Mouse (Mus musculus) kidney, embryonic 16.5 days (tissue): ENCODE data around the gene Pak7. TPM values are rescaled to one million over a fixed set of nuclear protein-coding genes. Genes with fewer than 3 reads are reported as not detected.
A peak's percentile ranks its signal among the peaks of the same experiment; 100 is the strongest.
"Not testable (repeated sequence)": the region's sequence is repeated elsewhere in the genome, so short reads cannot be mapped to it uniquely, and the experiment has no call there.

Experiments used
- ATAC-seq: fragments of 200-750 bp; cut with Nextera tagmentation; 2 replicates; pipeline ENCODE4 v1.8.0; 2017; ENCODE audit warnings: moderate TSS enrichment; ENCODE audit not compliant: low FRiP score, low TSS enrichment
- H3K27ac ChIP-seq: fragments of 300-500 bp; sonication (generic); 2 replicates; pipeline ENCODE4 v1.5.1; 2014; ENCODE audit warnings: low read length
- H3K27me3 ChIP-seq: fragments of 300-500 bp; sonication (generic); 2 replicates; pipeline ENCODE4 v1.6.1; 2014; ENCODE audit warnings: low read length, control low read depth, mixed read lengths; ENCODE audit not compliant: insufficient read depth
- H3K36me3 ChIP-seq: fragments of 300-500 bp; sonication (generic); 2 replicates; pipeline ENCODE4 v1.6.1; 2014; ENCODE audit warnings: low read length, control low read depth, mixed read lengths; ENCODE audit not compliant: insufficient read depth
- H3K4me1 ChIP-seq: fragments of 300-500 bp; sonication (generic); 2 replicates; pipeline ENCODE4 v1.6.1; 2014; ENCODE audit warnings: low read length, control low read depth, mixed read lengths; ENCODE audit not compliant: insufficient read depth
- H3K4me2 ChIP-seq: fragments of 300-500 bp; sonication (generic); replicated peaks from 2 replicates; pipeline ENCODE4 v1.6.1; 2014; ENCODE audit warnings: low read depth, low read length
- H3K4me3 ChIP-seq: fragments of 300-500 bp; sonication (generic); 2 replicates; pipeline ENCODE4 v1.5.1; 2014; ENCODE audit warnings: mild to moderate bottlenecking, low read length
- H3K9ac ChIP-seq: fragments of 300-500 bp; sonication (generic); replicated peaks from 2 replicates; pipeline ENCODE4 v1.6.1; 2014; ENCODE audit warnings: low read length
- H3K9me3 ChIP-seq: fragments of 300-500 bp; sonication (generic); 2 replicates; pipeline ENCODE4 v1.6.1; 2016; ENCODE audit warnings: low read length, control low read depth
- WGBS: fragments of 180-500 bp; shearing (Covaris S2); extraction: QIAGEN DNeasy Blood & Tissue Kit; methylation state at CpG from one replicate; pipeline ENCODE4 v1.1.7; 2014; 5-methylcytosine and 5-hydroxymethylcytosine counted together
- polyA plus RNA-seq: library from polyadenylated mRNA; unstranded; fragments of >200 nt; fragmentation: Nextera tagmentation; extraction: Ambion mirVana; gene quantifications from 2 replicates; pipeline ENCODE4 v1.2.1, GENCODE M21; 2015

The Pak7 gene
- polyA plus RNA-seq, 1 experiment from 2014 or later: 1.1 TPM

DNA sequence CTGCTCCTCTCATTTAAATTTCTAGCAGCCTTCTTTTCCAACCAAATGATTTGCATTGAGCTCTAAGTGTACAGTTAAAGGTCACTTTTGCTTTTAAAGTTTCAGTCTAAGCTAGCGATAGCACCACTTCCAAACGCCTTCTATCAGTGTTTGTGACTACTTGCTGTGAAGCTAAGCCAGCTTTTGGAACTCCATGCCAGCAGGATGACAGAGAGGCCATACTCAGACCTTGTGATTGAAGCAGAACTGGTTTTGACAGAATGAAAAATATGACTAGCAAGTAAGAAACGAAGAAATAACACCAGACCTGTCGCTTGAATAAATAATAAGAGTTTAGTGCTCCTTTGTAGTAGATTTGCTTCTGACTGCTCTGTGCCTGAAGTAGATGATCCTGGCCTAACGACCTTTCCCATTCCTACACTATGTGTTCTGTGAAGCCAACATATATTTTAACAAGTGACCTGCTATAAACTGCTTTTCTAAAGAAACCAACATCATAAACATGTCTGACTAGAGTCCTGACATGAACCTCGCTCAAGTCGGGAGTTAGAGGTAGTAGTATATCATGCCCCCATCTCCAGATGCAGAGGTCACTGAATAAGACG is 38.0 kb downstream of the Pak7 start:
- H3K9ac ChIP-seq: no peak overlapping the region
- ATAC-seq: peak; percentile 85
- H3K9me3 ChIP-seq: no peaks in the 10 kb centered on the region
- no peak overlapping the region for H3K4me3 ChIP-seq
- 0 out of 2 replicates have a peak, but pooled peaks cover 2% of the 10 kb centered on the region for H3K4me1 ChIP-seq
- no peak overlapping the region for H3K27ac ChIP-seq
- no peak overlapping the region for H3K4me2 ChIP-seq
- WGBS: 30% methylated on average over 8 of the region's 8 CpGs
- H3K27me3 ChIP-seq: no peaks in the 10 kb centered on the region
- H3K36me3 ChIP-seq: no peaks in the 10 kb centered on the region

DNA sequence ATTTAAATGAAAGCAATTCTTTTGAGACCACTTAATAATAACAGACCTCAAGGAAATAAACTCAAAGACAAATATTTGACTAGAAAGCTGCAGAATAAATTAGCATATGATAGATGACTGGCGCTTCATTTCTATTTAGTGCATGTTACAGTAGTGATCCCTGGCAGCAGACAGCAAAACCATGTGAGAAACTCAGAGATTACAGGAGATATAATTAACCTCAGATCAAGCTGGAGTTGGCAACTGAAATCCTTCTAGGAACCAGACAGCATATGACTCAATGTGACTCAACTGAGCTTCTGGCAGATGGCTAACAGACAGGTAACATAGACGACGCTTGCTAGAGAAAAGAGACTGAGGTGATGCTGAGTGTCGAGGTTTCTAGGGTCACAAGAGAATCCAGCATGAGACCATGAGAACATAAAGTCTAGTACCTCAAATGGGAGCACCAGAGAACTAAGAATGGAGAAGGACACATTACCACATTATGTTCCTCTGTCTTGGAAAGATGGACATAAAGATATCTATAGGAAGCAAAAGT is 43.5 kb downstream of the Pak7 start:
- H3K9me3 ChIP-seq, H3K4me3 ChIP-seq, H3K9ac ChIP-seq, H3K36me3 ChIP-seq, ATAC-seq, H3K27ac ChIP-seq, H3K27me3 ChIP-seq, H3K4me1 ChIP-seq, H3K4me2 ChIP-seq: not testable (repeated sequence)
- 84% methylated on average over 4 of the region's 4 CpGs for WGBS

- no peak overlapping the region for H3K27ac ChIP-seq
- ATAC-seq: no peak
Measured at GRCm38 (mm10) chr2:136329974-136330373, 57.8 kb downstream of the Pak7 start.

DNA sequence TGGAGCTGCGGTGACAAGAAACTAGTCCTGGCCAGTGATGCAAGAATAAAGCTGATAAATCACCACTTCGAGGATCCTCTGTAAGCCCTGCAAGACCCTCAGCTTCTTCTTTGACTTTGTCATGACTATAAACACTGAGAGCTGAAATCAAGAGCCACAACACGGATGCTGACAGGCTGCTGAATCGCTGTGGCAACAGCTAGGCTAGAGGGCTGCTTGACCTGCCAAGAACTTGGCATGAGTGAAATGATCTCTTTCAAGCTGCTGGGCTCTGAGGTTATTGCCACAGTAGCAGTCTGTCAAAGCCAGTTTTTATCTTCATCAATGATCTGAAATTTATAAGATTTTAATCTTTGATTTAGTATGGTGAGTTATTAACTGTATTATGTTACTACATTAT is 62.1 kb downstream of the Pak7 start:
- H3K27me3 ChIP-seq: no peaks in the 10 kb centered on the region
- 58% methylated on average over 4 of the region's 4 CpGs for WGBS
- no peak for ATAC-seq
- no peak overlapping the region for H3K27ac ChIP-seq
- no peaks in the 10 kb centered on the region for H3K36me3 ChIP-seq
- H3K4me1 ChIP-seq: no peaks in the 10 kb centered on the region
- no peak overlapping the region for H3K9ac ChIP-seq
- no peaks in the 10 kb centered on the region for H3K9me3 ChIP-seq
- H3K4me3 ChIP-seq: no peak overlapping the region
- no peak overlapping the region for H3K4me2 ChIP-seq

More at GRCm38 (mm10) chr2:136329974-136330373, 57.8 kb downstream of the Pak7 start:
- Histone ChIP-seq H3K36me3 (no peaks in the 10 kb centered on the region), H3K27me3 (no peaks in the 10 kb centered on the region), H3K4me1 (no peaks in the 10 kb centered on the region), H3K4me2 (no peak overlapping the region), H3K9me3 (no peaks in the 10 kb centered on the region), H3K4me3 (no peak overlapping the region), H3K9ac (no peak overlapping the region)
- WGBS: 80% methylated on average over 1 of the region's 1 CpGs

DNA sequence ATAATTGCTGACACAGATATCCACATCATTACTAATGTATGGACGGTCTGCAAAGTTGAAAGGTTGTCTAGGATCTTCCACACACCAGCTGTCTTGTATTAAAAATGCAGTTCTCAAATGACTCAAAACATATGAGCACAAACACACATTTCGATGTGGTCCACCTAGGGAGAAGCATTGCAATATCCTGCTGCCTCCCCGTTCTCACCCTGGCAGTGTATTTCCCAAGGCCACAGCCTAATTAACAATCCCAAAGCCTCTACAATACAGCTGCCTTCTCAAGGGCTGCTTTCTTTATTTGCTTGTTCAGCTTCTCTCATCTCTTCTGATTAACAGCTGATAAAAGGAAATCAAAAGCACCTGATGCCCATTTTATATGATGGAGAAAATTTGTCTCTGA is 78.5 kb downstream of the Pak7 start:
- no peak overlapping the region for H3K4me3 ChIP-seq
- H3K4me2 ChIP-seq: no peak overlapping the region
- 74% methylated on average over 3 of the region's 3 CpGs for WGBS
- H3K27me3 ChIP-seq: no peaks in the 10 kb centered on the region
- H3K9me3 ChIP-seq: no peaks in the 10 kb centered on the region
- H3K4me1 ChIP-seq: no peaks in the 10 kb centered on the region
- ATAC-seq: no peak
- no peaks in the 10 kb centered on the region for H3K36me3 ChIP-seq
- H3K9ac ChIP-seq: no peak overlapping the region
- H3K27ac ChIP-seq: no peak overlapping the region

GRCm38 (mm10) chr2:136308743-136309142 is 79.0 kb downstream of the Pak7 start:
- Histone ChIP-seq H3K4me1 (no peaks in the 10 kb centered on the region), H3K4me3 (no peak overlapping the region), H3K27me3 (no peaks in the 10 kb centered on the region), H3K36me3 (no peaks in the 10 kb centered on the region), H3K27ac (no peak overlapping the region), H3K4me2 (no peak overlapping the region), H3K9ac (no peak overlapping the region), H3K9me3 (no peaks in the 10 kb centered on the region)
- no peak for ATAC-seq
- 81% methylated on average over 4 of the region's 4 CpGs for WGBS

GRCm38 (mm10) chr2:136302201-136302600 is 85.6 kb downstream of the Pak7 start:
- H3K9ac ChIP-seq: no peak overlapping the region
- H3K4me1 ChIP-seq: no peaks in the 10 kb centered on the region
- H3K36me3 ChIP-seq: no peaks in the 10 kb centered on the region
- no peaks in the 10 kb centered on the region for H3K9me3 ChIP-seq
- no peak overlapping the region for H3K27ac ChIP-seq
- ATAC-seq: no peak
- H3K4me3 ChIP-seq: no peak overlapping the region
- 86% methylated on average over 2 of the region's 2 CpGs for WGBS
- no peak overlapping the region for H3K4me2 ChIP-seq
- no peaks in the 10 kb centered on the region for H3K27me3 ChIP-seq

GRCm38 (mm10) chr2:136301406-136301805 is 86.4 kb downstream of the Pak7 start:
- H3K4me2 ChIP-seq: no peak overlapping the region
- H3K9me3 ChIP-seq: no peaks in the 10 kb centered on the region
- H3K4me3 ChIP-seq: no peak overlapping the region
- no peak overlapping the region for H3K9ac ChIP-seq
- H3K36me3 ChIP-seq: no peaks in the 10 kb centered on the region
- no peak overlapping the region for H3K27ac ChIP-seq
- H3K4me1 ChIP-seq: no peaks in the 10 kb centered on the region
- no peak for ATAC-seq
- no peaks in the 10 kb centered on the region for H3K27me3 ChIP-seq

GRCm38 (mm10) chr2:136297371-136297770 is 90.4 kb downstream of the Pak7 start:
- ATAC-seq: no peak
- H3K27ac ChIP-seq: no peak overlapping the region
- no peaks in the 10 kb centered on the region for H3K27me3 ChIP-seq
- H3K4me1 ChIP-seq: no peaks in the 10 kb centered on the region
- H3K36me3 ChIP-seq: no peaks in the 10 kb centered on the region
- 79% methylated on average over 1 of the region's 1 CpGs for WGBS
- H3K4me3 ChIP-seq: no peak overlapping the region
- no peaks in the 10 kb centered on the region for H3K9me3 ChIP-seq
- H3K4me2 ChIP-seq: no peak overlapping the region
- H3K9ac ChIP-seq: no peak overlapping the region

DNA sequence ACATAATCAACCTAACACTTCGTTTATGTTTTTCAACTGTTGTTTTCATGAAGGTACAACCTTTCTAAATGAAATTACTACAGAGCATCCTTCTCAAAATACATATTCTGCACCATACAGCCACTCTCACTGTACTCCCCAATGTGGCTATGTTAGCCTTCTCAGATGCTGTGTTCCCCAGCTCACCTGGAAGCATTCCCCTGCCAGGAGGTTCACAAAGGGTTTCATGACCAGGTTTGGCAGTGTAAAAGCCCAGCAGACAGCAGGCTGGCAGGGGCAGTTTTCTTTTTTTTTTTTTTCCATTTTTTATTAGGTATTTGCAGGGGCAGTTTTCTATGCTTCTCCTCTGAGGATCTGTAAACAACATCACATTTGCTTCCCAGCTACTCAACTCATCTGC is 105.7 kb downstream of the Pak7 start:
- WGBS: 92% methylated on average over 1 of the region's 1 CpGs
- Histone ChIP-seq H3K4me2 (no peak overlapping the region), H3K36me3 (no peaks in the 10 kb centered on the region), H3K27me3 (no peaks in the 10 kb centered on the region), H3K4me1 (no peaks in the 10 kb centered on the region), H3K9ac (no peak overlapping the region), H3K4me3 (no peak overlapping the region), H3K9me3 (0 out of 2 replicates have a peak, but pooled peaks cover 2% of the 10 kb centered on the region), H3K27ac (no peak overlapping the region)
- ATAC-seq: no peak
